Mouse (Mus musculus) heart, embryonic 16.5 days (tissue): ENCODE data around the gene Inpp5a. TPM values are rescaled to one million over a fixed set of nuclear protein-coding genes. Genes with fewer than 3 reads are reported as not detected.

Source experiments
- ATAC-seq: fragments of 200-750 bp; cut with Nextera tagmentation; replicated peaks from 2 replicates; pipeline ENCODE4 v1.8.0; 2017; ENCODE audit warnings: moderate number of reproducible peaks; ENCODE audit not compliant: insufficient read depth, low FRiP score; ENCODE audit errors: extremely low read depth
- H3K27ac ChIP-seq: fragments of 300-500 bp; sonication (generic); 2 replicates; pipeline ENCODE4 v1.5.1; 2014; ENCODE audit warnings: mild to moderate bottlenecking, low read length, control low read depth, moderate library complexity
- H3K27me3 ChIP-seq: fragments of 300-500 bp; sonication (generic); 2 replicates; pipeline ENCODE4 v1.6.1; 2014; ENCODE audit warnings: low read length, mixed read lengths; ENCODE audit not compliant: control insufficient read depth, insufficient read depth
- H3K36me3 ChIP-seq: fragments of 300-500 bp; sonication (generic); 2 replicates; pipeline ENCODE4 v1.6.1; 2014; ENCODE audit not compliant: control insufficient read depth, insufficient read depth
- H3K4me1 ChIP-seq: fragments of 300-500 bp; sonication (generic); 2 replicates; pipeline ENCODE4 v1.6.1; 2014; ENCODE audit warnings: low read length, mixed read lengths; ENCODE audit not compliant: control insufficient read depth, insufficient read depth
- H3K4me2 ChIP-seq: fragments of 300-500 bp; sonication (generic); 2 replicates; pipeline ENCODE4 v1.6.1; 2014; ENCODE audit warnings: low read depth, mild to moderate bottlenecking, control low read depth, low read length
- H3K4me3 ChIP-seq: fragments of 300-500 bp; sonication (generic); 2 replicates; pipeline ENCODE4 v1.5.1; 2014; ENCODE audit warnings: mild to moderate bottlenecking, control low read depth, low read length
- H3K9ac ChIP-seq: fragments of 300-500 bp; sonication (generic); 2 replicates; pipeline ENCODE4 v1.6.1; 2014; ENCODE audit warnings: low read length, control low read depth
- H3K9me3 ChIP-seq: fragments of 300-500 bp; sonication (generic); replicated peaks from 2 replicates; pipeline ENCODE4 v1.6.1; 2016; ENCODE audit warnings: low read length; ENCODE audit not compliant: control insufficient read depth
- WGBS: fragments of 180-500 bp; shearing (Covaris S2); extraction: QIAGEN DNeasy Blood & Tissue Kit; methylation state at CpG from one replicate; pipeline ENCODE4 v1.1.7; 2014; 5-methylcytosine and 5-hydroxymethylcytosine counted together
- polyA plus RNA-seq: library from polyadenylated mRNA; unstranded; fragments of >200 nt; fragmentation: Nextera tagmentation; extraction: Ambion mirVana; gene quantifications from 2 replicates; pipeline ENCODE4 v1.2.1, GENCODE M21; 2015

Gene Inpp5a
- polyA plus RNA-seq, 1 experiment from 2014 or later, result 47.4 TPM

DNA sequence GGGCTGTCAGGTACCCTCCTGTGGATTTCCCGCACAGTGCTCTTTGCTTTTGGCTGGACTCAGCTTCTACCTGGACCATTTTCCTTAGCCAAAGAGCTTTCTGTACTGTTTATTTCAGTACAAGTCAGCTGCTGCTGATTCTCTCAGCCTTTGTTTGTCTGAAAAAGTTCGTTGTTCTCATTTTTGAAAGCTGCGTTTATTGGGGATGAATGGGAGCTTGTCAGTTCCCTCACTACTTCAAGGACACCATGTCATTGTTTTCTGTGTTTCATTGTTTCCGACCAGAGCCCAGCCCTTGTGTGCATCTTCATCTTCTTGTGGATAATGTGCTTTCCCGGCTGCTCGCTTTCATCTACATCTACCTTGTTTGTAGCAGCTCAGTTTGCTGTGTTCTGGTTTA lies 90.7 kb downstream of the Inpp5a start:
- peaks cover 17% of the 10 kb centered on the region; the same call in 1 of the 2 replicates for H3K36me3 ChIP-seq
- H3K4me3 ChIP-seq, result no peak overlapping the region
- 85% methylated on average over 6 of the region's 6 CpGs for WGBS
- H3K27me3 ChIP-seq, result no peaks in the 10 kb centered on the region
- H3K27ac ChIP-seq, result no peak overlapping the region
- H3K9ac ChIP-seq, result no peak overlapping the region
- no peak overlapping the region for H3K4me2 ChIP-seq
- H3K9me3 ChIP-seq, result no peaks in the 10 kb centered on the region
- ATAC-seq, result no peak
- peaks cover 18% of the 10 kb centered on the region for H3K4me1 ChIP-seq

DNA sequence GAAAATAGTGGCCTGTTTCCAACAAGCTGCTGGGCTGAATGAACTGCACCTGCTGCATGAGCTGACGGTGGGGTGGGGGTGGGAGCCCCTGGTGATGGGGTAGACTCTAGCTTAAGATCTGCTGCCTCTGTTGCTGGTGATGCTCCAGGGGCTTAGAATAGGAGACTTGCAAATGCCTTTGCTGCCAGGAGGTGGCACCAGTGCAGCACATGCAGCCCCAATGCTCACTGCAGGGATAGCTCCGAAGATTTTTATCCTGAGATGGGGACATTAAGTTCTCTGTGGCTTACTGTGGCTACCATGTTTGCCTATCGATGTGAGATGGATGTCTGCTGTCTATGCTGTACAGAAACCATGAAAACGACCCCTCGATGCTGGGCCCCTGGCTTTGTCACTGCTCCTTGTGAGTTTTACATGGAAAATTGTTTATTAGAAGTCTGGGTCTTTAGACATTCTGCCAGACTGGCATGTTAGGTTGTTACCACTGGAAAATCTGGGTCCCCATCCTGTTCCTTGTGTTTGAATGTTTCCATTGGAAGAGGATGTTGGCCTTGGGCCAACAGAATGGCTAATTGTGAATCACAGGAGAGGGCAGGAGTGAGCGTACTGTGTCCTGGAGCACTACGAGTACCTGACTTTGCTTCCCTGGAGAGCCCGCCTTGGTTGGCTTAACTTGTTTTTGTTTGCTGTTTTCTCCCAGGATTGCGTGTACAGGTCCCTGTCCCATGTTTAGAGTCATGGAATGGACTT lies 95.5 kb downstream of the Inpp5a start:
- peaks cover 10% of the 10 kb centered on the region for H3K4me1 ChIP-seq
- no peaks in the 10 kb centered on the region for H3K27me3 ChIP-seq
- H3K9ac ChIP-seq, result no peak overlapping the region
- H3K27ac ChIP-seq, result no peak overlapping the region
- 59% methylated on average over 9 of the region's 9 CpGs for WGBS
- peaks cover 8% of the 10 kb centered on the region; the same call in 1 of the 2 replicates for H3K36me3 ChIP-seq
- H3K9me3 ChIP-seq, result no peaks in the 10 kb centered on the region
- ATAC-seq, result no peak
- no peak overlapping the region for H3K4me2 ChIP-seq
- H3K4me3 ChIP-seq, result no peak overlapping the region

DNA sequence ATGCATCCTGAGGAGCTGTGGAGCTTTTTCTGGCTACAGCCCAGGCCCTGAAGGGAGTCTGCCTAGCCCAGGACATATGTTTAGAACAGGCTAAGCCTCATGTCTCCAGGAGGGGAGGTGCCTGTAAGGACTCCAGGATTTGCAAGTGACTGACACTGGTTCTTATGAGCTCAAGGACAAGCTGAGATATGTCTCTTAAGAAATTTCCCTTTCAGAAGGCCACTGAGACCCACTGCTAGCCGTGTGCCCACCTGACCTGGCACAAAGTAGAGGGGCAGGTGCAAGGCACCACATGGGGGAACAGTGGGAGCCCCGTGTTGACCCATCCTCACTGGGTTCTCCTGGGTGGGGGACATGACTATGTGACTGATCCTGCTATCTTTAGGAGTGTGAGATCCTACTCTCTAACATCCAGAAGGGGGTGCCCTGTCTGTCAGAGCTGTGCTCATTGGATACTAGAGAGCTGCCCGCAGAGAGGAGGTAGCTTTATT lies 100.9 kb downstream of the Inpp5a start:
- no peak for ATAC-seq
- H3K9ac ChIP-seq, result no peak overlapping the region
- 66% methylated on average over 3 of the region's 3 CpGs for WGBS
- no peak overlapping the region for H3K4me3 ChIP-seq
- no peaks in the 10 kb centered on the region for H3K9me3 ChIP-seq
- H3K36me3 ChIP-seq, result no peaks in the 10 kb centered on the region
- no peaks in the 10 kb centered on the region for H3K27me3 ChIP-seq
- no peak overlapping the region for H3K4me2 ChIP-seq
- H3K27ac ChIP-seq, result no peak overlapping the region
- H3K4me1 ChIP-seq, result peaks cover 5% of the 10 kb centered on the region

DNA sequence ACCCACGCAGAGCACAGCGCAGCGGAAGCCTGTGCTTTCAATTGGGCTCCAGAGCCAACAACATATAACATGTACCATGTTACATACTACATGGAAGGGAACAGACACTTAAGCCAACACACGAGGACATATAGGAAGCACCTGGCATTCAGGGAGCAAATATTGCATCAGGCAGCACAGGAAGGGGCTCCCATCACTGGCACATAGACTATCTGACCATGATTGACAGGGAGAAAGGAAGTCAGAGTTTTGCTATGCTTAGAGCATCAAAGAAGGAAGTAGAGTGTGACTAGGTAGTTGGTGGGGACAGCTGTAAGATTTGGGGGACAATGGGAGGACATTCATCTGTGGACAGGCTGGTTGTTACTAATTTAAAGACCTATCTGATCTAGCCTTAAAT lies 103.4 kb downstream of the Inpp5a start:
- no peak for ATAC-seq
- H3K36me3 ChIP-seq, result no peaks in the 10 kb centered on the region
- no peak overlapping the region for H3K4me2 ChIP-seq
- H3K27ac ChIP-seq, result no peak overlapping the region
- no peak overlapping the region for H3K9ac ChIP-seq
- H3K4me1 ChIP-seq, result peaks cover 4% of the 10 kb centered on the region
- H3K27me3 ChIP-seq, result no peaks in the 10 kb centered on the region
- 92% methylated on average over 4 of the region's 4 CpGs for WGBS
- no peak overlapping the region for H3K4me3 ChIP-seq
- no peaks in the 10 kb centered on the region for H3K9me3 ChIP-seq

DNA sequence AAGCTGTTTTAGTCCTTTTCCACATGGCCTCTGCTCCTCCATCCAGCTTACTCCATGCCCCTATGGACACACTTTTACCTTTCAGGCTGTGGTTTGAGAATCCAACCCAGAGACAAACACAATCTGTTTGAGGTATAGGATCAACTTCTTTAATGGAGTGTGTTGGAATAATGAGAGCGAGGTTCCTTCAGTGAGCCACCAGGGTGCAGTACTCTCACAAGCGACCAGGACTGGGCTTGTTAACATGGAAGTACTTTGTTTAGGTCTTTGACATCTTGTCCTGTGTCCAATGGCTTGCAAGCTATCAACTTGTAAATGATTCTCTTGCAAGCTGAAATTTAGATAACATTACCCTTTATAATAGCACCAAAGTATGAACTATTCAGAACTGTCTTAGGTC lies 104.0 kb downstream of the Inpp5a start:
- Histone ChIP-seq H3K9ac (no peak overlapping the region), H3K4me2 (no peak overlapping the region), H3K4me1 (peaks cover 4% of the 10 kb centered on the region), H3K36me3 (no peaks in the 10 kb centered on the region), H3K27ac (no peak overlapping the region), H3K4me3 (no peak overlapping the region), H3K27me3 (no peaks in the 10 kb centered on the region), H3K9me3 (no peaks in the 10 kb centered on the region)
- 68% methylated on average over 2 of the region's 2 CpGs for WGBS
- no peak for ATAC-seq

DNA sequence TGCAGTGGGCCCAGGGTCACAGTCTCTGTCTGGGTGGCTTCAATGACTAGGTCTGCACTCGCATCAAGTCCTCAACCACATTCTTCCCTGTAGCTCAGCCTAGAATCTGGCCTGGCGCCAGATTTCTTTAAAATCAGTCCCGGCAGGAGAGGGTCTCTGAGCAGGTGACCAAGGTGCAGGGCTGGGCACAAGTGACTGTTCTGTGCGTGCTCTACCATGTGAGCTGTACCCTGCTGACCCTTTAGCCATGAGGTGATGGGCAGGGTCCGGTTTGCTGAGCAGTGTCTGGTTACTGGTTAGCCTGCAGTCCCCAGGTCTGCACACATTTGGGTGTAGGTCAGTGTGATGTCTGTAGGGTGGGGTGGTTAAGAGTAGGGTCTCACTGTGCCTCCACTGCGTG lies 106.9 kb downstream of the Inpp5a start:
- Histone ChIP-seq H3K9me3 (no peaks in the 10 kb centered on the region), H3K4me2 (no peak overlapping the region), H3K36me3 (no peaks in the 10 kb centered on the region), H3K4me3 (no peak overlapping the region), H3K27ac (no peak overlapping the region), H3K27me3 (no peaks in the 10 kb centered on the region), H3K4me1 (peaks cover 5% of the 10 kb centered on the region), H3K9ac (no peak overlapping the region)
- no peak for ATAC-seq
- 57% methylated on average over 6 of the region's 6 CpGs for WGBS

DNA sequence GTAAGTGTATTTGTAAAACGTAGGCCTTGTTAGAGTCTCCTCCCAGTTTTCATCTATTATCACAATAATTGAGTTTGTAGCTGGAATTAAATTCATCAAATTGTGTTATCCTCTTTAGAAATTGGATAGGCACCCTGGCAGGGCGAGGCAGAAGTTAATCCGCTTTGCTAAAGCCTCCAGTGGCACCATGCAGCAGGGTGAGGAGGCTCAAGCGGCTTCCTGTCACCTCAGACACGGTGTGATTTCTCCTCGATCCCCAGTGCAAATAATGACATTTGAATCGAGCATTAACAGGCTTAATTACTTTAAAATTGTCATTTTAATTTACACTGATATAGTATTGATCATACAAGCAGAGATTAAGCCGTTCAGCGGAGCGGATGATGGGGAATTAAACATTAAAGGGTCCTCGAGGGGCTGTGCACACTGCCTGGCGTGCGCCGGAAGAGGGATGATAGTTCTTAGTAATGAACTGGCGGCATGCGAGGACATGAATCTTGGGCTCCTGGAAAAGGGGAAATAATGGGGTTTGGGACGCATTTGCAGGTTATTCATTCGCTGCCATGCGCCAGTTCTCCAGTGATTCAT lies 109.2 kb downstream of the Inpp5a start:
- Histone ChIP-seq H3K27me3 (no peaks in the 10 kb centered on the region), H3K9ac (no peak overlapping the region), H3K4me3 (no peak overlapping the region), H3K36me3 (no peaks in the 10 kb centered on the region), H3K9me3 (no peaks in the 10 kb centered on the region), H3K27ac (no peak overlapping the region), H3K4me1 (peaks cover 11% of the 10 kb centered on the region), H3K4me2 (no peak overlapping the region)
- WGBS, result 83% methylated on average over 19 of the region's 19 CpGs
- ATAC-seq, result no peak

DNA sequence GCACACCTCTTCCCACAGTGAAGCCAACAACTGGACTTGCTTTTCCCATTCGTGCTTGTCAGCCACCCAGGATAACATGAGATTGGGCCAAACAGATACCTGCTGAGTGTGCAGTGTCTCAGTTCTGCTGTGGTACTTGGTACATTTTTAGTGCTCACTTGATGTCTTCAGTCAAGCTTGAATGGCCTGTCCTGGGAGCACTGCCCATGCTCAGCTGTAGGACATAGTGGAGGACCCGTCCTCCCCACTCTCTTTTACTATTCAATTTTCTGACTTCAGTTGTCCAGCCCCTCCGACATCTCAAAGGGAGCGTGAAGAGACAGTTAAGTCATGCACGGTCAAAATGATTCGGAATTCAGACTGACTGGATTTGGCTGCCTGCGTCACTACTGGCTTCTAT lies 115.2 kb downstream of the Inpp5a start:
- ATAC-seq, result no peak
- H3K9me3 ChIP-seq, result no peaks in the 10 kb centered on the region
- no peak overlapping the region for H3K9ac ChIP-seq
- H3K4me1 ChIP-seq, result peaks cover 7% of the 10 kb centered on the region; the same call in 1 of the 2 replicates
- no peaks in the 10 kb centered on the region for H3K36me3 ChIP-seq
- no peak overlapping the region for H3K27ac ChIP-seq
- H3K4me2 ChIP-seq, result no peak overlapping the region
- no peaks in the 10 kb centered on the region for H3K27me3 ChIP-seq
- no peak overlapping the region for H3K4me3 ChIP-seq
- 86% methylated on average over 7 of the region's 7 CpGs for WGBS

DNA sequence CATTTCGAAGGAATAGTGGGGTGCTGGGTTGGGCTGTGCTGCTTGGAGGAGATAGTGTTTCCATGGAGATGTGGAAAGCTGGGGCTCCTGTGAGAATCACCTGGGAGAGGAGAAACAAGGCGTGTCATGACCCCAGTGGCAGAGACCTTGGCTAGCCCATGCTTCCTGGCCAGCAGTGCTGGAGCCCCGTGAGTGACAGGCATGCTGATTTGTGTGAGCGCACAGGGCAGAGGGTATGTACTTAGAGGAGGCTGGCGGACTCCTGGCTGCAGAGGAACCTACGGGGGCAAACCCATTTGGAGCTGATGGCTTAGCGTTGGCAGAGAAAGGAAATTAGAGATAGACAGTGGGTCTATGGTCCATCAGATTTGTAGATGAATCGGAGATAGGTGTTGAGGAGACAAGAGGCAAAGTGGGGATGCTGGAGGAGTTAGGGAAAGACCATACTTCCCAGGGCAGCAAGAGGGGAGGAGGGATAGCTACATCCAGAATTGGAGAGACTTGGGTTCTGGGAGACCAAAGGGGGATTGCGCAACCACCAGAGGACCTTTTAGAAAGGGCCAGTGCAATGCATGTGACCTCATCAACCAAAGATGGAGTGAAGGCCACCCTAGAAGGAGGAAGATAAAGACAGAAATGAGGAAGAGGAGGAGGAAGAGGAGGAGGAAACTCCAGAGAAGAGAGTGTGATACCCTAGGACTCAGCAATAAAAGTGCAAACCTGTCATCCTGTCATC lies 117.9 kb downstream of the Inpp5a start:
- H3K27ac ChIP-seq, result no peak overlapping the region
- no peak overlapping the region for H3K9ac ChIP-seq
- 63% methylated on average over 9 of the region's 9 CpGs for WGBS
- no peaks in the 10 kb centered on the region; the same call in 1 of the 2 replicates for H3K4me1 ChIP-seq
- H3K4me2 ChIP-seq, result no peak overlapping the region
- no peak overlapping the region for H3K4me3 ChIP-seq
- H3K27me3 ChIP-seq, result no peaks in the 10 kb centered on the region
- no peaks in the 10 kb centered on the region for H3K36me3 ChIP-seq
- no peak for ATAC-seq
- no peaks in the 10 kb centered on the region for H3K9me3 ChIP-seq
